Mouse (Mus musculus) lung, postnatal 0 days (tissue): ENCODE measurements around the gene Mapk13. TPM values are rescaled to one million over a fixed set of nuclear protein-coding genes. Genes with fewer than 3 reads are reported as not detected.

Experiments used
- ATAC-seq: fragments of 200-750 bp; cut with Nextera tagmentation; 2 replicates; pipeline ENCODE4 v1.8.0; 2017; ENCODE audit warnings: moderate library complexity
- DNase-seq: peaks from one replicate; pipeline ENCODE4 v3.0.0-alpha.2; 2016; ENCODE audit warnings: low spot score
- H3K27ac ChIP-seq: fragments of 300-500 bp; sonication (generic); 2 replicates; pipeline ENCODE4 v1.5.1; 2014; ENCODE audit warnings: antibody characterized with exemption, mild to moderate bottlenecking, low read length, mixed read lengths
- H3K27me3 ChIP-seq: fragments of 300-500 bp; sonication (generic); replicated peaks from 2 replicates; pipeline ENCODE4 v1.6.1; 2014; ENCODE audit warnings: low read length, mixed read lengths; ENCODE audit not compliant: insufficient read depth
- H3K36me3 ChIP-seq: fragments of 300-500 bp; sonication (generic); 2 replicates; pipeline ENCODE4 v1.6.1; 2014; ENCODE audit warnings: low read length, mixed read lengths; ENCODE audit not compliant: insufficient read depth
- H3K4me1 ChIP-seq: fragments of 300-500 bp; sonication (generic); 2 replicates; pipeline ENCODE4 v1.6.1; 2014; ENCODE audit warnings: antibody characterized with exemption, low read depth, low read length, mixed read lengths; ENCODE audit not compliant: insufficient read depth
- H3K4me2 ChIP-seq: fragments of 300-500 bp; sonication (generic); replicated peaks from 2 replicates; pipeline ENCODE4 v1.6.1; 2014; ENCODE audit warnings: low read depth, mild to moderate bottlenecking, low read length, moderate library complexity, mixed read lengths
- H3K4me3 ChIP-seq: fragments of 300-500 bp; sonication (generic); 2 replicates; pipeline ENCODE4 v1.5.1; 2014; ENCODE audit warnings: low read depth, low read length
- H3K9ac ChIP-seq: fragments of 300-500 bp; sonication (generic); replicated peaks from 2 replicates; pipeline ENCODE4 v1.6.1; 2014; ENCODE audit warnings: low read depth, mild to moderate bottlenecking
- H3K9me3 ChIP-seq: fragments of 300-500 bp; sonication (generic); 2 replicates; pipeline ENCODE4 v1.6.1; 2016; ENCODE audit warnings: low read length, mixed read lengths
- CTCF ChIP-seq: IDR thresholded peaks from 2 replicates; pipeline ENCODE4 v1.5.1; 2016; ENCODE audit warnings: antibody characterized with exemption, mild to moderate bottlenecking
- EP300 ChIP-seq: IDR thresholded peaks from 2 replicates; pipeline ENCODE4 v1.6.1; 2016; ENCODE audit warnings: antibody characterized with exemption, mild to moderate bottlenecking, control low read depth
- WGBS: fragments of 180-500 bp; shearing (Covaris S2); extraction: QIAGEN DNeasy Blood & Tissue Kit; methylation state at CpG from one replicate; pipeline ENCODE4 v1.1.7; 2014; 5-methylcytosine and 5-hydroxymethylcytosine counted together
- polyA plus RNA-seq: library from polyadenylated mRNA; unstranded; fragments of >200 nt; fragmentation: Nextera tagmentation; extraction: Ambion mirVana; gene quantifications from 2 replicates; pipeline ENCODE4 v1.2.1, GENCODE M21; 2015

Mapk13 gene
- polyA plus RNA-seq, 1 experiment from 2014 or later, result 46.7 TPM

- no peak overlapping the region for H3K9ac ChIP-seq
- no peaks in the 10 kb centered on the region for H3K27me3 ChIP-seq
- H3K4me1 ChIP-seq, result no peaks in the 10 kb centered on the region
- H3K4me2 ChIP-seq, result no peak overlapping the region
- no peak overlapping the region for H3K4me3 ChIP-seq
- 78% methylated on average over 11 of the region's 11 CpGs for WGBS
- H3K27ac ChIP-seq, result no peak overlapping the region
- ATAC-seq (no peak), DNase-seq (no peak)
- peaks cover 52% of the 10 kb centered on the region for H3K36me3 ChIP-seq
- TF ChIP-seq CTCF (no peak), EP300 (no peak)
- H3K9me3 ChIP-seq, result no peaks in the 10 kb centered on the region
Observed at GRCm38 (mm10) chr17:28823749-28824148, 54.7 kb downstream of the Mapk13 start.

DNA sequence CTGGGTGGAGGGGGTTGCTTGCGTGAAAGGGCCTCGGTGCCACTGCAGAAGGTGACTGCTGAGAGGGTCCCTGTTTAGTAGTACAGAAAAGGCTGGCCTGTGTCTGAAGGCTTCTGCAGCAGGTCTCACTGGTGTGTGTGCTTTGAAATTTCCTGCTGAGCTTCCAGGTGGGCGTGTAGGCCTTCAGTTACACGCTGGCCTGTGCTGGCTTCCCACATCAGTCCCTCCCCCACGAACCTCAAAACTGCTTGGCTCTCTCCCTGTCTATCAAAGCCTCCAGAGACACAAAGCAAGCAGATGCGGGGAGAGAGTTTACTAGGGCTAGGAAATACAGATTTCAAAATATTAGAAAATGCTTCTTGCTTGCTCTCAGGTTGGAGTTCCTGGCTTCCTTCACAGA, 55.8 kb downstream of the Mapk13 start:
- DNase-seq (no peak), ATAC-seq (no peak)
- Histone ChIP-seq H3K9me3 (no peaks in the 10 kb centered on the region), H3K4me3 (no peak overlapping the region), H3K4me2 (no peak overlapping the region), H3K27me3 (no peaks in the 10 kb centered on the region), H3K27ac (no peak overlapping the region), H3K9ac (no peak overlapping the region), H3K36me3 (peaks cover 53% of the 10 kb centered on the region), H3K4me1 (no peaks in the 10 kb centered on the region)
- 82% methylated on average over 6 of the region's 6 CpGs for WGBS
- TF ChIP-seq CTCF, result no peak
- no peak for TF ChIP-seq EP300

- TF ChIP-seq EP300 (no peak), CTCF (no peak)
- H3K27ac ChIP-seq, result no peak overlapping the region
- H3K27me3 ChIP-seq, result no peaks in the 10 kb centered on the region
- H3K4me1 ChIP-seq, result no peaks in the 10 kb centered on the region
- no peaks in the 10 kb centered on the region for H3K9me3 ChIP-seq
- no peak for DNase-seq
- no peak overlapping the region for H3K4me2 ChIP-seq
- no peak overlapping the region for H3K9ac ChIP-seq
- H3K36me3 ChIP-seq, result peaks cover 49% of the 10 kb centered on the region
- no peak overlapping the region for H3K4me3 ChIP-seq
- WGBS, result 86% methylated on average over 6 of the region's 6 CpGs
- ATAC-seq, result no peak
Observed at GRCm38 (mm10) chr17:28825359-28826041, 56.4 kb downstream of the Mapk13 start.

GRCm38 (mm10) chr17:28827665-28828231, 58.7 kb downstream of the Mapk13 start:
- WGBS, result 85% methylated on average over 8 of the region's 8 CpGs
- Histone ChIP-seq H3K27me3 (no peaks in the 10 kb centered on the region), H3K4me2 (no peak overlapping the region), H3K4me1 (no peaks in the 10 kb centered on the region), H3K36me3 (peaks cover 52% of the 10 kb centered on the region), H3K27ac (no peak overlapping the region), H3K9me3 (no peaks in the 10 kb centered on the region), H3K9ac (no peak overlapping the region), H3K4me3 (no peak overlapping the region)
- no peak for ATAC-seq
- TF ChIP-seq EP300 (no peak), CTCF (no peak)
- no peak for DNase-seq

- ATAC-seq, result no peak
- H3K4me2 ChIP-seq, result no peak overlapping the region
- TF ChIP-seq EP300 (no peak), CTCF (no peak)
- H3K4me1 ChIP-seq, result no peaks in the 10 kb centered on the region
- no peaks in the 10 kb centered on the region for H3K9me3 ChIP-seq
- H3K9ac ChIP-seq, result no peak overlapping the region
- no peak overlapping the region for H3K4me3 ChIP-seq
- 73% methylated on average over 14 of the region's 14 CpGs for WGBS
- no peaks in the 10 kb centered on the region for H3K27me3 ChIP-seq
- H3K36me3 ChIP-seq, result peaks cover 45% of the 10 kb centered on the region
- H3K27ac ChIP-seq, result no peak overlapping the region
- no peak for DNase-seq
Observed at GRCm38 (mm10) chr17:28829120-28829519, 60.0 kb downstream of the Mapk13 start.

Other genes starting within 250 kb of the Mapk13 start
- gene Armc12, start 238.5 kb upstream of the Mapk13 start, polyA plus RNA-seq, result not detected in 2 replicates
- gene Clpsl2, start 219.9 kb upstream of the Mapk13 start, polyA plus RNA-seq, result not detected in 2 replicates
- gene Clps, start 208.5 kb upstream of the Mapk13 start, polyA plus RNA-seq, result 0.32 and 0.42 TPM in 2 replicates
- gene Lhfpl5, start 193.7 kb upstream of the Mapk13 start, polyA plus RNA-seq, result 0.07 and 0.25 TPM in 2 replicates
- 37.1 and 41.9 TPM in 2 replicates for gene Srpk1, start 146.6 kb upstream of the Mapk13 start, polyA plus RNA-seq
- 0.60 and 0.68 TPM in 2 replicates for gene Slc26a8, start 79.1 kb upstream of the Mapk13 start, polyA plus RNA-seq
- 31.9 and 34.0 TPM in 2 replicates for gene Mapk14, start 78.0 kb upstream of the Mapk13 start, polyA plus RNA-seq
- gene AC170998.1, start 43.2 kb upstream of the Mapk13 start, polyA plus RNA-seq, result 2.0 and 2.4 TPM in 2 replicates
- gene Brpf3, start 31.8 kb downstream of the Mapk13 start, polyA plus RNA-seq, result 6.0 and 6.2 TPM in 2 replicates
- 0.04 TPM in 1 of 2 replicates, not detected in the other for gene Pnpla1, start 89.1 kb downstream of the Mapk13 start, polyA plus RNA-seq
- gene 4930539E08Rik, start 146.0 kb downstream of the Mapk13 start, polyA plus RNA-seq, result 0.02 TPM in 1 of 2 replicates, not detected in the other
- gene Pxt1, start 174.5 kb downstream of the Mapk13 start, polyA plus RNA-seq, result 0.12 TPM in 1 of 2 replicates, not detected in the other
- gene Kctd20, start 182.7 kb downstream of the Mapk13 start, polyA plus RNA-seq, result 44.3 and 49.5 TPM in 2 replicates
- 60.3 and 61.1 TPM in 2 replicates for gene Stk38, start 238.7 kb downstream of the Mapk13 start, polyA plus RNA-seq